Mouse (Mus musculus): Measurements from ENCODE around the gene Zfp536. TPM values are rescaled to one million over a fixed set of nuclear protein-coding genes. Genes with fewer than 3 reads are reported as not detected.

Gene Zfp536
- polyA plus RNA-seq, 1 experiment from 2014 or later: 4.9 TPM

DNA sequence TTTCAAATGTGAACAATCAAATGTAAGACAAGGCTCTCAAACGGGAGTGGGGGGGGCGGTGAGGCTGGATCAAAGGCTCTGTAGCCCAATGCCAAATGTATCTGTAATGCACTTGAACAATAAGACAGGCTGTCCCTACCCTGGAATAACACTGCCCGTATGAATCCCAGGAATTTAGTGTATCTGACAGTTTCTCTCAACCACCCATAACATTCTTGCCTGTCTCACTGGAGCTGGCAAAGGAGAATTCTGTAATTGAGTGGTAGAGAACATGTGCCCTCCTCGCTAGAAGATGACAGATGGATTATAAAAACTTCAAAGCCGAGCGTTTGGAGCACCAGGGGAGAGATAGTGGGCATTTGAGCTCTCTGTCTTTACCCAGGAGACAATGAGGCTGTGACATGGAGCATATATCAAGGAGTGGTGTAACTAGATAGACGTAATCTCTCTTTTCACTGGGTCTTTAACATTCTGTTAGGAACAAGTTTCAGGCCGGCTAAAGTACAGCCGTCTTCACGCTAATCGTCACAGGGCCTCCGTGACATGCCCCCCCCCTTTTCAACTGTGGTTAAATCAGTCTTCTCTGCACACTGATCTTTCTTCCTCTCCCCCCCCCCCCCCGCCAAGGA, 27.2 kb downstream of the Zfp536 start:
- Histone ChIP-seq H3K4me1 (replicated peaks) (peaks cover 19% of the 10 kb centered on the region), H3K27ac (peak overlapping the region; percentile 25), H3K9me3 (replicated peaks) (no peaks in the 10 kb centered on the region), H3K4me3 (peak overlapping the region; percentile 11; the same call in 1 of the 2 replicates), H3K27me3 (peaks cover 6% of the 10 kb centered on the region; the same call in 1 of the 2 replicates), H3K4me2 (peak overlapping the region; percentile 43), H3K36me3 (no peaks in the 10 kb centered on the region), H3K9ac (no peak overlapping the region)
- ATAC-seq (replicated peaks; ENCODE audit: insufficient number of reproducible peaks, insufficient read depth, low FRiP score, low read depth): 0 out of 2 replicates have a peak, but pooled peaks have one; percentile 7
- WGBS: 18% methylated on average over 12 of the region's 13 CpGs

DNA sequence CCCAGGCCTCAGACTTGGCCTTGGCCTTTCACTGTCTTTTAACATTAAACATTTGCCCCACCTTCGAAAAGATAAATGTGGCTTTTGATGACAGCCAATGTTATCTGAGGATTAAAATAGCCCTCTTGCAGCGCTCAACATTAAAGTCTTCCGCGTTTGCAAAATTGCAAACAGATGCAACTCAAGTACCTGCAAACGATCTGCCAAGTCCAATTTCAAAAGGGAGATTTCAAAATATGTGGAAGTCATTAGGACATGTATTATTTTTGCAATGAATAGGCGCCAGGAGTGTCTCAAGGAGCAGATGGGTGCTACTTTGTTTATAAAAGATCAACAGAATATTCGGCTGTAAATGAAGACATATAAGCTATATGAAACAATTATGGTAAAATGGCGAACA, 30.1 kb downstream of the Zfp536 start:
- WGBS: 39% methylated on average over 8 of the region's 8 CpGs
- ATAC-seq (replicated peaks; ENCODE audit: insufficient number of reproducible peaks, insufficient read depth, low FRiP score, low read depth): no peak
- 0 out of 2 replicates have a peak overlapping the region, but pooled peaks have one; percentile 25 for H3K4me2 ChIP-seq

DNA sequence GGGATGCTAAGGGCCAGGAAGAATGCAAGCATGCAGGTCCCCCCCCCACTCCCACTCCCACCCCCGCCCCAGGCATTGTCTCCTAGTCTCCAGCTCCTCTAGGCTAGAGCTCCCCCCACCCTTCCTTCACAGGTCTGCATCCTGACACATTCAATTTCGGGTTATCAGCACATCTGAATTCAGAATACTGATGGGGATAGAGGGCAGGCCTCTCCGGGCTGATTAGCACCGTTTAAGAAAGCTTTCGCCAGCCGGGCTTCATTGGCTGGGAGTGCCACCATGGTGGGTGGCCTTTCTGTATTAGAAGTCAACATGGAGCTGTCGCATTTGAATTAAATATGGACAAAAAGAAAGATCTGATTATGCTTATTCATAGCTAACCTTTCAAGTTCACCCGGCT, 36.2 kb downstream of the Zfp536 start:
- no peak overlapping the region for H3K4me3 ChIP-seq
- WGBS: 43% methylated on average over 8 of the region's 8 CpGs
- peaks cover 11% of the 10 kb centered on the region for H3K4me1 ChIP-seq (replicated peaks)
- no peak overlapping the region for H3K27ac ChIP-seq
- ATAC-seq (replicated peaks; ENCODE audit: insufficient number of reproducible peaks, insufficient read depth, low FRiP score, low read depth): no peak
- H3K9me3 ChIP-seq (replicated peaks): no peaks in the 10 kb centered on the region
- H3K4me2 ChIP-seq: no peak overlapping the region
- no peak overlapping the region for H3K9ac ChIP-seq
- no peaks in the 10 kb centered on the region for H3K36me3 ChIP-seq
- 0 out of 2 replicates have a peak, but pooled peaks cover 3% of the 10 kb centered on the region for H3K27me3 ChIP-seq

More for the DNA sequence above, 30.1 kb downstream of the Zfp536 start:
- H3K4me1 ChIP-seq (replicated peaks): peaks cover 19% of the 10 kb centered on the region
- H3K4me3 ChIP-seq: no peak overlapping the region
- H3K9me3 ChIP-seq (replicated peaks): no peaks in the 10 kb centered on the region
- no peak overlapping the region for H3K27ac ChIP-seq
- H3K9ac ChIP-seq: no peak overlapping the region
- H3K27me3 ChIP-seq: peaks cover 6% of the 10 kb centered on the region; the same call in 1 of the 2 replicates
- no peaks in the 10 kb centered on the region for H3K36me3 ChIP-seq

DNA sequence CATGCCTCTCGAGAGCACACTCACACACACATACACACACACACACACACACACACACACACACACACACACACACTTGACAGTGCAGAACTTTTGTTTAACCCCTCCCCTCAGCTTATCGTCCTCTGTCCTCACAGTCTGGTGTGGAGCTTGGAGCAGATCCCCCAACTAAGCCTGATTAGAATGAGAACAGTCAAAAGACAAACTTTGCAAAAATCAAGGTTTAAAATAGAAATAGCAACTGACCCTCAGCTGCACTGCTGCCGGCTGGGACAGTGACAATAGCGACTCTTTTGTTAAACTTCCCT, 37.1 kb downstream of the Zfp536 start:
- Histone ChIP-seq H3K4me1 (replicated peaks) (peaks cover 11% of the 10 kb centered on the region), H3K9me3 (replicated peaks) (no peaks in the 10 kb centered on the region), H3K4me3 (no peak overlapping the region), H3K27ac (no peak overlapping the region), H3K36me3 (no peaks in the 10 kb centered on the region), H3K9ac (no peak overlapping the region), H3K27me3 (0 out of 2 replicates have a peak, but pooled peaks cover 3% of the 10 kb centered on the region), H3K4me2 (no peak overlapping the region)
- WGBS: 20% methylated on average over 4 of the region's 4 CpGs
- no peak for ATAC-seq (replicated peaks; ENCODE audit: insufficient number of reproducible peaks, insufficient read depth, low FRiP score, low read depth)

DNA sequence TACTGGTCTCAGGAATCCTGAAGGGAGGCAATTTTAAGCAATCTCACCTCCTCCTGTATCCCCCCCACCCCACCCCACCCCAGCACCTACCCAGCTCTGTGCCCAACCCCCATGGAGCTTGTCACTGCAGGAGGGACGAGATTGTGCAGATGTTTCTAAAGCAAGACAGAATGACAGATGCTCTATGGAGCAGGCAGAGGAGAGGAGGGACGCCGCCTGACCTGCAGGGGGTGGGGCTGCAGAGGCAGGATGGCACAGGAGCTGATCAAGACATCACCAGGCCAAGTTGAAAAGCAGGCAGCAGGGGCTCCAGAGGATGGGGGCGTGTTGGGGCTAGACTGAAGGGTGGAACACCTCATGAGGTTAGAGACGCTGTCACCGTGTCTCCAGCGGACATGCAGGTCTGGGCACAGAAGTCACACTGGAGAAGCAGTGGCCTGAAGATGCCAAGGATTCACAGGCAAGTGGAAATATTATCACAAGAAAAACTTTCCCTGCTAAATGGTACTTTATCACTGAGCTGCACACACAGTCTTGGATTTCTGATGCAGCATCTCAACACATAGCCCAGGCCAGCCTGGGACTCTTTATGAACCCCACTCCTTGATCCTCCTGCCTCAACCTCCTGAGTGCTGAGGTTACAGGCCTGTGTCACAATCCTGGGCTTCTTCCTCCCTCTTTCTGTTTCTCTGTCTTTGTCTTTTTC, 37.6 kb downstream of the Zfp536 start:
- ATAC-seq (replicated peaks; ENCODE audit: insufficient number of reproducible peaks, insufficient read depth, low FRiP score, low read depth): no peak
- Histone ChIP-seq H3K27ac (no peak overlapping the region), H3K4me1 (replicated peaks) (peaks cover 11% of the 10 kb centered on the region), H3K36me3 (no peaks in the 10 kb centered on the region), H3K4me3 (no peak overlapping the region), H3K9me3 (replicated peaks) (no peaks in the 10 kb centered on the region), H3K4me2 (no peak overlapping the region), H3K27me3 (0 out of 2 replicates have a peak, but pooled peaks cover 3% of the 10 kb centered on the region), H3K9ac (no peak overlapping the region)
- WGBS: 44% methylated on average over 7 of the region's 7 CpGs

DNA sequence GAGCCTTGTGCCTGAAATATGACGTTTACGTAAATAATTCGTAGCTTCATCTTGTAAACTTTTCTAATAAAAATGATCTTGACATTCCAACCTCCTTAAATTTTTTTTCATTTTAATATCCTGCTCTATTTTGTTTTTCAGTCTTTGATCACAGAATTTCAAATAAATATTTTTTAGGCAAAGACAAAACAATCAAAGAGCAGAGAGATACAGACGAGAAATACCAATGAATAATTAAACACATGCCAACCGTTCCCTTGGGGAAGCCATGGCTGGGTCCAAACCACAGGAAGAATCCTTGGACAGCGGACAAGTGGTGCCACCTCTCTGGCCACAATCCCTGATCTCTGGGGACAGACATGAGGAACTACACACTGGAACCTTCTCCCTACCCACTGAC, 38.3 kb downstream of the Zfp536 start:
- no peak for ATAC-seq (replicated peaks; ENCODE audit: insufficient number of reproducible peaks, insufficient read depth, low FRiP score, low read depth)
- no peak overlapping the region for H3K4me3 ChIP-seq
- H3K4me2 ChIP-seq: no peak overlapping the region
- H3K27me3 ChIP-seq: 0 out of 2 replicates have a peak, but pooled peaks cover 3% of the 10 kb centered on the region
- WGBS: 85% methylated on average over 6 of the region's 6 CpGs
- H3K9ac ChIP-seq: no peak overlapping the region
- no peaks in the 10 kb centered on the region for H3K9me3 ChIP-seq (replicated peaks)
- peaks cover 11% of the 10 kb centered on the region for H3K4me1 ChIP-seq (replicated peaks)
- no peak overlapping the region for H3K27ac ChIP-seq
- H3K36me3 ChIP-seq: no peaks in the 10 kb centered on the region

DNA sequence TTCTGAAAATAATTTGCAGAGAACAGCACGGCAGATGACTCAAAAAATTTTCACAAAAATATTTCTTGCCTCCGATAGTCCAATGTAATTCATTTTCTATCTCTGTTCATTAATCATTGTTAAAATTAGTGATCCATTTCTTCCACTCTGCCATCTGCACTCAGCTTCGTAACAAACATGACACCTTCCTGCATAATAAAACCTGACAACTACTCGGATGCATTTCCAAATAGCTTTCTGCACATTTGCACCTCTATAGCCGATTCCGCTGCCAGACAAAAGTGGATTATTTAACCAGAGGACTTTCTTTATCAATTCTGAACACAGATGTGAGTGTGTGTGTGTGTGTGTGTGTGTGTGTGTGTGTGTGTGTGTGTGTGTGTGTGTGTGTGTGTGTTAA, 38.9 kb downstream of the Zfp536 start:
- Histone ChIP-seq H3K4me3 (no peak overlapping the region), H3K36me3 (no peaks in the 10 kb centered on the region), H3K27ac (no peak overlapping the region), H3K4me2 (no peak overlapping the region), H3K4me1 (replicated peaks) (peaks cover 11% of the 10 kb centered on the region), H3K9ac (no peak overlapping the region), H3K27me3 (0 out of 2 replicates have a peak, but pooled peaks cover 3% of the 10 kb centered on the region), H3K9me3 (replicated peaks) (no peaks in the 10 kb centered on the region)
- ATAC-seq (replicated peaks; ENCODE audit: insufficient number of reproducible peaks, insufficient read depth, low FRiP score, low read depth): no peak
- WGBS: 73% methylated on average over 6 of the region's 6 CpGs

DNA sequence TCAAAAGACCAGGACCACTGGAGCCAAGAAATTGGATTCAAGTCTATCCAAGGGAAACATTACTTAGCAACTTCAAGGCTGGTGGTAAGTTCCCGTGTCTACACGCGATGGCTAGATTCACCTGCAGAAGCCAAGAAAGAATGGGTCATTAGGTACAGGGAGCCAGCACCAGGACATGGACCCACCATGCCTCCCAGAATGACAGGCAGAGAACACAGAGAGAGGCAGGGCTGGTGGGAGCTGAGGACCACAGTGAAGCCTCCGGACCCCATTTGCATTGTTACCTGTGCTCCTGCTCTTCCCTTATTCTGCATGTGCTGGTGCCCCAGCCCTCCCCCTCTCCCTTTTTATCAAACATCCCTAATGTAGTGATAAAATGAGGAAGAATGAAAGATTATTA, 39.4 kb downstream of the Zfp536 start:
- no peak for ATAC-seq (replicated peaks; ENCODE audit: insufficient number of reproducible peaks, insufficient read depth, low FRiP score, low read depth)
- WGBS: 93% methylated on average over 4 of the region's 4 CpGs
- Histone ChIP-seq H3K36me3 (no peaks in the 10 kb centered on the region), H3K27me3 (0 out of 2 replicates have a peak, but pooled peaks cover 3% of the 10 kb centered on the region), H3K9me3 (replicated peaks) (no peaks in the 10 kb centered on the region), H3K9ac (no peak overlapping the region), H3K4me3 (no peak overlapping the region), H3K4me1 (replicated peaks) (peaks cover 11% of the 10 kb centered on the region), H3K27ac (no peak overlapping the region), H3K4me2 (no peak overlapping the region)

DNA sequence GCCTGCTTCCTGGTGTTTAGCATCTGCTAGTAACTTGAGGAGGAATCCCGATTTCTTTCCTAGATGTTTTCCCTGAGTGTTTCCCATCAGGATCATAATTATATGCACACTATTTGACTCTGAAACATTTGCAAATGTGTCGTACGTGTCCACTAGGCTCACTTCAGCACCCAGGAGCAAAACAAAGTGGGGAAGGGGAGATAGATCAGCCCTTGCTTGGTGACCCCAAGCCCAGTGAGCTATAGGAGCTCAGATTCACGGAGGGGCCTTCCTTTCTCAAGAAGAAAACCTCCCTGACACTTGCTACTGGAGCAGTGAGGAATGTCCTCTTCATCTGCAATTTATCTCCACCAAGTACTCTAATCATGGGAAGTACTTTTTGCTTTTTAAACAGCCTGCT, 40.7 kb downstream of the Zfp536 start:
- Histone ChIP-seq H3K9me3 (replicated peaks) (no peaks in the 10 kb centered on the region), H3K4me3 (no peak overlapping the region), H3K9ac (no peak overlapping the region), H3K4me1 (replicated peaks) (peaks cover 11% of the 10 kb centered on the region), H3K36me3 (no peaks in the 10 kb centered on the region), H3K27me3 (no peaks in the 10 kb centered on the region), H3K4me2 (no peak overlapping the region), H3K27ac (no peak overlapping the region)
- 66% methylated on average over 4 of the region's 4 CpGs for WGBS
- ATAC-seq (replicated peaks; ENCODE audit: insufficient number of reproducible peaks, insufficient read depth, low FRiP score, low read depth): no peak

DNA sequence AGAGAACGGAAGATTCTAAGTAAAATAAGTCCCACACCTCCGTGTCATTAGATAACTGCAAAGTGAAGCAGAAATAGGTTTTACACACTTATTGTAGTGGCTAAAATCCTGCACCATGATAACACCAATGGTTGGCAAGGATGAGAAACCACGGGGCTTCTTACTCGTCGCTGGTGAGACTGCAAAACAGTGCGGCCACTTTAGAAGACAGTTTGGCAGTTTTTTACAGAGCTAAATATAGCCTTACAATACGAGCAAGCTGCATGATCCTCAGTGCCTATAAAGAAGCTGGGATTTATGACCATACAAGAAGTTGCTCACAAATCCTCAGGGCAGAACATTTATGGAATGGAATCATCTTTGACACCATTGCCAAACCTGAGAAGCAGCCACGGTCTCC, 45.7 kb downstream of the Zfp536 start:
- 56% methylated on average over 8 of the region's 8 CpGs for WGBS
- Histone ChIP-seq H3K4me3 (no peak overlapping the region), H3K9ac (no peak overlapping the region), H3K4me2 (0 out of 2 replicates have a peak overlapping the region, but pooled peaks have one; percentile 13), H3K36me3 (no peaks in the 10 kb centered on the region), H3K9me3 (replicated peaks) (no peaks in the 10 kb centered on the region), H3K27me3 (no peaks in the 10 kb centered on the region), H3K4me1 (replicated peaks) (no peaks in the 10 kb centered on the region), H3K27ac (no peak overlapping the region)
- ATAC-seq (replicated peaks; ENCODE audit: insufficient number of reproducible peaks, insufficient read depth, low FRiP score, low read depth): no peak

DNA sequence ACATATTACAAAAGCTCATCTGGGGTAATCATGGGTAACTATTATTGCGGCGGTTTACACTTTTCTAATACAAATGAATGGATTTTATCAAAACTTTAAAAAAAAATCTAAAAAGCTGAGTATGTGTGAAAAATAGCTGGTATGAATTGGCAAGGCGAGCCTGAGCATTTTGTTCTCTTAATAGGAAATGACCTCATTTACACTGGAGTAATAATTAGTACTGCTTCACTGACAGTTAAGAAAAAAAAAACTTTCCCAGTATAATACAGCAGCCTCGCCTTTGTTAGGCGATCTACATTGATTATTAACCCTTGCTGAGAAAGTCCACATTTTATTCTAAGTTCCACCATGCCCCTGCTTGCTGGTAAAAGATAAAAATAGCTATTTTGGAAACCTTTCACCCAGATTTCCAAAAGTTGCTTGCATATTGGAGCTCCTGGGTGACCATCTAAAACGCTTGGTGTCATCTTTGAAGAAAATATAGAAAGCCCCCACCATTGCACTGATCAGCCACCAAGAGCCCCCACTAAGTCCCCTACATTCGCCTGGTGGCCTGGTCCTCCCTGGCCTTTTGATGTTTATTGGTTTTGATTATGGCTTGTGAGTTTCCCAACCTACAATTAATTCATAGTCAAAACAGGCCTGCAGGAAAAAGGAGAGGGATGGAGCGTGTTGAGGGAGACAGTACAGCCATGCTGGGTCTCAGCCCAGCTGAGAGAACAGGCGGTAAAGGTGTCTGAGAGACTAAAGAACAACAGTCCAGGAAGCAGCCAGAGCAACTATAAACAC, 49.2 kb downstream of the Zfp536 start:
- 72% methylated on average over 9 of the region's 9 CpGs for WGBS
- Histone ChIP-seq H3K4me1 (replicated peaks) (no peaks in the 10 kb centered on the region), H3K27me3 (no peaks in the 10 kb centered on the region), H3K4me2 (no peak overlapping the region), H3K36me3 (no peaks in the 10 kb centered on the region), H3K27ac (no peak overlapping the region), H3K9ac (no peak overlapping the region), H3K4me3 (no peak overlapping the region), H3K9me3 (replicated peaks) (no peaks in the 10 kb centered on the region)
- ATAC-seq (replicated peaks; ENCODE audit: insufficient number of reproducible peaks, insufficient read depth, low FRiP score, low read depth): no peak

All from heart, embryonic 15.5 days (tissue).